Mouse (Mus musculus) cerebellum, postnatal 25 days (tissue): ENCODE measurements around the gene Fmnl2.

Experiments
- DNase-seq, 2 experiments: peaks; one replicate each; pipeline ENCODE4 v3.0.0; 2021; ENCODE audit warnings: mixed read lengths in 2 of 2

Gene Fmnl2

GRCm38 (mm10) chr2:53047749-53048387, 190.2 kb downstream of the Fmnl2 start:
- DNase-seq: no peak

- DNase-seq: peak; percentile 41 to 68
These were observed 192.7 kb downstream of the Fmnl2 start for GRCm38 (mm10) chr2:53050376-53050775.

DNA sequence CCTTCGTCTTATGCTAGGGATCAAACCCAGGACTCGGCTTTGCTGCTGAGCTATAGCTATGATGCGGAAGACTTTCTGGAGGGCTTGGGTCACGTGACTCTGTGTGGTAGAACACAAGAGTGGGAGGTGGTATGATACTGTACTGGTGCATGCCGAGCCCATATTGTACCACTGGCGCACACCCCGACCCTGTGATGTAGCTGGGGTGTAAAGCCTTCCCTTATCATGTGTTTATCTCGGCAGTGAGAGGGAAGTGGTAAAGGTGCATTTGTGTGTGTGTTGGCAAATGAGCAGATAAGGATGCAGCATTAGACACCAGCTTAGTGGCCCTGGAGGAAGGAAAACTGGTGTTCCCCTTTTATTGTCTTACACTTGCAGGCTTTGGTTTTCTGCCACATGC, 193.8 kb downstream of the Fmnl2 start:
- no peak for DNase-seq

GRCm38 (mm10) chr2:53053714-53054113, 196.1 kb downstream of the Fmnl2 start:
- DNase-seq: no peak

- peak; percentile 53 to 62 for DNase-seq
These were observed 198.9 kb downstream of the Fmnl2 start for GRCm38 (mm10) chr2:53056556-53056955.

GRCm38 (mm10) chr2:53057291-53057690, 199.6 kb downstream of the Fmnl2 start:
- DNase-seq: peak; percentile 57 to 68

GRCm38 (mm10) chr2:53061363-53062000, 203.8 kb downstream of the Fmnl2 start:
- DNase-seq: peak; percentile 62 to 72

GRCm38 (mm10) chr2:53066973-53067372, 209.3 kb downstream of the Fmnl2 start:
- DNase-seq: no peak

DNA sequence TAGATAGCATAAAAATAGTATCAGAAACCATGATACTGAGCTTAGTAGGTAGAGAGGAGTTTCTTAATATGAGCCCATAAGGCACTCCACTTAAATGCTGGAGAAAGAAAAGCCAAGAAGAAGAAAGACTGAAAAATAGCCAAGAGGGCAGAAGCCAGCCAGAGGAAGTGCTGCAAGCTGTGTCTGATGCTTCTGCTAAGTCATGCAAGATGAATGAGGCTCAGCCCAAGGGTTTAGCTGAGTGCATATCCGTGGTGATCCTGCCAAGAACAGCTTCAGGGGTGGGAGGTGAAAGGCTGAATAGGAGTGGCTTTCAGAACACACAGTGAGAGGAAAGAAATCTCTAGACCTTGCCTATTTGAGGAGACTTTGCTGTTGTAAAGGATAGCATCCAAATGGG, 212.9 kb downstream of the Fmnl2 start:
- peak; percentile 34 to 51 for DNase-seq

- DNase-seq: no peak
These were observed 222.1 kb downstream of the Fmnl2 start for GRCm38 (mm10) chr2:53079693-53080286.

DNA sequence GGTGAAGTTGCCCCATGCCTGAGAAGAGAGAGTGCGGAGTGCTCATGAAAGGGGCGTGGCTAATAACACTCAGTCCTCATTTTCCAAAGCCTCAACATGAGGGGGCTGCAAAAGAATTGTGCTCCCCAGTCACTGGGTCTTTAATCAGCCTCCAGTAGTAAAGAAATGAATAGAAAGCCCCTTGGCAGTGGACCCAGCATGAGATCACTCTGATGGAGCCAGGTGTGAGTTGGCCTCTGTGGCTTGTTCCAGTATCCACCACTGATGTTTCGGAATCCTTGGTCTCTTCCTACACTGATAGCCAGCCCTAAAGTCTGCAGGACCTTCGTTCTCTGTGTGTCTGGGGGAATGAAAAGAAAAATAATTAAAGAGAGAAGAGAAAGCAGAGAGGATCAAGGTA, 224.4 kb downstream of the Fmnl2 start:
- no peak for DNase-seq

- no peak for DNase-seq
These were observed 224.8 kb downstream of the Fmnl2 start for GRCm38 (mm10) chr2:53082501-53082900.

- peak; percentile 25 to 50 for DNase-seq
These were observed 225.6 kb downstream of the Fmnl2 start for GRCm38 (mm10) chr2:53083241-53083640.

DNA sequence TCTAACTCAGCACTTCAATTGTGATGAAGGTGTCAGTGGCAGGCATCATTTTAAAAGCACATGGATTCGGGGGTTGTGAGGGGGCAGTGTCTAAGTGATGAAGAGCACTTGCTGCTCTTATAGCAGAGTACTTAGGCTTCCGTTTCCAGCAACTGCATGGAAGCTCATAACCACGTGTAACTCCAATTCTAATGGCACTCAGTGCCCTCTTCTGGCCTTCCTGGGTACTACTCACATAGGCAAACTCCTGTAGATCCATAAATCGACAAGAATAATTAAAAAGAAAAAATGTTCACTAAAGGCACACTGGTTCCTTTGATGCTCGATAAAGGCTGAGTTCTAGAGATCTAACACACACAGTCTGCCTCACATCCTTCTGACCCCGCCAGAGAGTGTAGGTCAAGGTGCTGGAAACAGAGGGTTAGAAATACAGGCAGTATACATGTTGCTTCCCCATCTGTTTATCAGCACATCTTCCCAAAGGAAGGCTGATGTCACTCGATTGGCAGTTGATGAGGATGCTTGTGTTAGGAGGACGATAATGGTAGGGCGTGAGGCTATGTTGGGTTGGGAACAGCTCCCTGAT, 228.1 kb downstream of the Fmnl2 start:
- peak; percentile 62 to 79 for DNase-seq

- DNase-seq: no peak
These were observed 231.1 kb downstream of the Fmnl2 start for GRCm38 (mm10) chr2:53088744-53089143.

- no peak for DNase-seq
These were observed 237.4 kb downstream of the Fmnl2 start for GRCm38 (mm10) chr2:53095031-53095430.

- DNase-seq: no peak
These were observed 237.8 kb downstream of the Fmnl2 start for GRCm38 (mm10) chr2:53095489-53095888.

GRCm38 (mm10) chr2:53100093-53100492, 242.4 kb downstream of the Fmnl2 start:
- no peak for DNase-seq

GRCm38 (mm10) chr2:53101885-53102740, 244.5 kb downstream of the Fmnl2 start:
- no peak for DNase-seq

- no peak for DNase-seq
These were observed 245.2 kb downstream of the Fmnl2 start for GRCm38 (mm10) chr2:53102901-53103300.

DNA sequence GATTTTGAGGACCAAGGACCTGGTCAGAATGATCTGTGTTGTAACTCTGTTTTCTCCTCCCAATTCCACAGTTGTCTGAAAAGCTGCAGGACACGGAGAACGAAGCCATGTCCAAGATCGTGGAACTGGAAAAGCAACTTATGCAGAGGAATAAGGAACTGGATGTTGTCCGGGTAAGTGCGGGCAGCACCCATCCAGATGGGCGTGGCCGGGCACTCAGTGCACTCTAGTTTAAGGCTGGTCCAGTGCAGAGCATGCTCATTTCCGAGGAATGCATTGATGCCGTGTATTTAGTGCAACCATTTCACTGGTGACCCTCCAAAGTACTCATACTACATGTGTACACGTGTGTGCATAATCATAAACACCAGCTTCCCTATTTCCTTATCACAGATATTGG, 247.7 kb downstream of the Fmnl2 start:
- no peak for DNase-seq

GRCm38 (mm10) chr2:53106056-53106455, 248.4 kb downstream of the Fmnl2 start:
- no peak for DNase-seq

DNA sequence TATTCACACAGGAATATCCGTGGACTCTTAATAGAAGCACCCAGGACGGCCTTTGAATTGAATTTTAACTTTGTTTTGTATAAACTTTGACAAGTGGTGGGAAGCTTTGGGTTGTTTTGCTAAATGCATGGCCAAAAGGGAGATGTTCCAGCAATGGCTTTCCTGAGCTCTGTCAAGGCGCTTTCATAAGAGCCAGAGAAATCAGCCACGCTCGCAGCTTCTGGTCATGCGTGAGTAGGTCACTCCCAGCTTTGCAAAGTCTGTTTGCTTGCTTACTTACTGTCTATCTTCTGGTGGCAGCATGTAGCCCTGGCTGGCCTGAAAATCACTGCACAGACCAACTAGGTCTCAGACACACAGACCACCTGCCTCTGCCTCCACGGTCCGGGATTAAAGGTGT, 248.8 kb downstream of the Fmnl2 start:
- no peak for DNase-seq
